8 mouse cellular contexts compared by ENCODE assay signal in the genomic region with DNA sequence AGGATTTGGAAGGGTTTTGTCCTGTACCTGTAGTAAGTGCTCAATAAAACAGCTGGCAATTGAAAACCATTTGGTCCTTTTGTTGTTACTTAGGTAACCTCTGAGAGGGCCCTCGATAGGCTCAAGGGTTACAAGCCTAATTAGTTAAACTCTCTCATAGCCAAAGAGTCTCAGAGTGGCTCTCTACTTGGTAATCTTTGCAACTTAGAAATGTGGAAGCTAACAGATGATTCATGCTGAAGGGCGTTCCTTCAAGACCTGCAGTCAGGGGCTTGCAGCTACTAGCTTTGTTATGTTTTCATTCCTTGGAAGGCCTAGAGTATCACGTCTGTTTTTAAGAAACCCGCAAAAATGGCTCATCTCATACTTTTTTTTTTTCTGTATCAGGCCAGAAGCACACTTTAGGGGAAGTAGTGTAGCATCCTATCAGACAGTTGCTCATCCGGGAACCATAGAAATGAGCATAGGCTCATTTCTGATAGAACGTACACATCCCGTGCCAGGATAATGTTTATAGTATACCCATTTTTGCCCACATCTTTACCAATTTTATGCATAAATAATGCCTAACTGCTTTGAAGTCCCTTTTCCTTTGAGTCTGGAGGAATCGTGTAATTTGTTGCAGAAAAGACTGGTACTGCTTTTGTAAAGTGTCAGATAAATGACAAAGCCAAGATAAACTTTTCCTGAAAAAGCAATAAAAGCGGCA. TPM values are rescaled to one million over a fixed set of nuclear protein-coding genes. Genes with fewer than 3 reads are reported as not detected.
DNase-seq lines count a peak whose midpoint lies in the region; ATAC-seq and TF ChIP-seq lines count a peak whose summit lies in the region.

No protein-coding gene starts in this region.

- no peak for DNase-seq in kidney, postnatal 0 days (ENCODE audit: low spot score)
- DNase-seq in kidney, postnatal 25 days: no peak
- no peak for DNase-seq in liver, embryonic 11.5 days (ENCODE audit: low spot score)
- DNase-seq in T-cell, adult 2 months (ENCODE audit: low spot score): no peak
- no peak for DNase-seq in left cerebral cortex, postnatal 36 days (ENCODE audit: low spot score in 2 of 2)
- DNase-seq in embryo, embryonic 11 days: no peak

- no peaks in the 10 kb centered on the region for H3K9me3 ChIP-seq in kidney, postnatal 0 days (replicated peaks; ENCODE audit: low read length)
- H3K9me3 ChIP-seq in liver, embryonic 11.5 days (ENCODE audit: control insufficient read depth, low read length): no peaks in the 10 kb centered on the region
- H3K9me3 ChIP-seq in neural tube, embryonic 14.5 days (ENCODE audit: control insufficient read depth, low read length): no peaks in the 10 kb centered on the region

- no peak for TF ChIP-seq CTCF in kidney, postnatal 0 days (IDR thresholded peaks at IDR 0.05; ENCODE audit: low read depth)

- no peaks in the 10 kb centered on the region for H3K4me1 ChIP-seq in kidney, postnatal 0 days (replicated peaks; ENCODE audit: insufficient read depth, low read length)
- peaks cover 6% of the 10 kb centered on the region for H3K4me1 ChIP-seq in liver, embryonic 11.5 days (replicated peaks; ENCODE audit: control insufficient read depth, insufficient read depth, low read length)
- peaks cover 8% of the 10 kb centered on the region; the same call in 1 of the 2 replicates for H3K4me1 ChIP-seq in neural tube, embryonic 14.5 days (ENCODE audit: control insufficient read depth, insufficient read depth, low read length)

- H3K4me2 ChIP-seq in kidney, postnatal 0 days (ENCODE audit: low read length): peak overlapping the region; percentile 86
- peak overlapping the region; percentile 78 for H3K4me2 ChIP-seq in liver, embryonic 11.5 days
- H3K4me2 ChIP-seq in neural tube, embryonic 14.5 days (ENCODE audit: low read depth, low read length): peak overlapping the region; percentile 46

- H3K27me3 ChIP-seq in kidney, postnatal 0 days (ENCODE audit: insufficient read depth, low read length): no peaks in the 10 kb centered on the region
- H3K27me3 ChIP-seq in liver, embryonic 11.5 days (replicated peaks; ENCODE audit: control insufficient read depth, insufficient read depth, low read length): no peaks in the 10 kb centered on the region
- no peaks in the 10 kb centered on the region for H3K27me3 ChIP-seq in neural tube, embryonic 14.5 days (ENCODE audit: control insufficient read depth, insufficient read depth, low read length)

- 66% methylated on average over 9 of the region's 9 CpGs for WGBS in kidney, postnatal 0 days
- 61% methylated on average over 9 of the region's 9 CpGs for WGBS in liver, embryonic 11.5 days
- 77% methylated on average over 9 of the region's 9 CpGs for whole genome bisulfite sequencing in neural tube, embryonic 14.5 days

- peak overlapping the region; percentile 78; the same call in 1 of the 2 replicates for H3K9ac ChIP-seq in kidney, postnatal 0 days (ENCODE audit: low read depth, low read length)
- H3K9ac ChIP-seq in liver, embryonic 11.5 days (ENCODE audit: low read depth, low read length): peak overlapping the region; percentile 93
- peak overlapping the region; percentile 92 for H3K9ac ChIP-seq in neural tube, embryonic 14.5 days (replicated peaks; ENCODE audit: low read depth, low read length)

- no peak for ATAC-seq in kidney, postnatal 0 days (replicated peaks; ENCODE audit: low FRiP score, low read depth)
- ATAC-seq in erythroblast, adult 5-6 weeks (replicated peaks; ENCODE audit: low FRiP score, poor library complexity, severe bottlenecking): 0 out of 2 replicates have a peak, but pooled peaks have one; percentile 12
- no peak for ATAC-seq in liver, embryonic 11.5 days (replicated peaks; ENCODE audit: low FRiP score)
- ATAC-seq in neural tube, embryonic 14.5 days (ENCODE audit: low read depth): no peak

- no peak overlapping the region for H3K27ac ChIP-seq in kidney, postnatal 0 days
- H3K27ac ChIP-seq in liver, embryonic 11.5 days (ENCODE audit: low read depth, low read length): no peak overlapping the region; the same call in 1 of the 2 replicates
- H3K27ac ChIP-seq in neural tube, embryonic 14.5 days (ENCODE audit: low read depth, low read length): no peak overlapping the region

- intact Hi-C loops in left cerebral cortex, postnatal 36 days (cut with DNase I): no loop called here

- peak overlapping the region; percentile 69 for H3K4me3 ChIP-seq in kidney, postnatal 0 days (replicated peaks; ENCODE audit: low read depth, low read length)
- H3K4me3 ChIP-seq in liver, embryonic 11.5 days (ENCODE audit: low read depth, low read length): peak overlapping the region; percentile 85
- H3K4me3 ChIP-seq in neural tube, embryonic 14.5 days (ENCODE audit: low read depth, low read length): peak overlapping the region; percentile 81

- H3K36me3 ChIP-seq in kidney, postnatal 0 days (ENCODE audit: insufficient read depth, low read length): no peaks in the 10 kb centered on the region
- H3K36me3 ChIP-seq in liver, embryonic 11.5 days (ENCODE audit: control insufficient read depth, insufficient read depth, low read length): no peaks in the 10 kb centered on the region
- no peaks in the 10 kb centered on the region; the same call in 1 of the 2 replicates for H3K36me3 ChIP-seq in neural tube, embryonic 14.5 days (ENCODE audit: control insufficient read depth, insufficient read depth, low read length)

RNA-seq across cellular contexts. Expression of a gene that starts 2.6 kb away (rescaled TPM):
- 20.0 and 20.1 TPM in 2 replicates for polyA plus RNA-seq in kidney, postnatal 0 days (2015; fragmentation: Nextera tagmentation; extraction: Ambion mirVana)
- total RNA-seq in erythroblast, adult 5-6 weeks (2015; ENCODE audit: low replicate concordance): 7.7 and 7.9 TPM in 2 replicates
- total RNA-seq in erythroblast, adult 5-6 weeks (2017; ENCODE audit: low replicate concordance): 2.0 and 4.3 TPM in 2 replicates
- polyA plus RNA-seq in liver, embryonic 11.5 days (2014; fragmentation: Nextera tagmentation; extraction: Ambion mirVana): 18.0 and 19.0 TPM in 2 replicates
- 51.5 and 53.6 TPM in 2 replicates for polyA plus RNA-seq in neural tube, embryonic 14.5 days (2014; fragmentation: Nextera tagmentation; extraction: Ambion mirVana)
- 10 to 100 TPM; 33.4 to 42.4 TPM for total RNA-seq in left cerebral cortex, postnatal 36 days (2021)

RNA-seq across cellular contexts. Expression of a gene that starts 9.6 kb away (rescaled TPM):
- 13.3 and 13.5 TPM in 2 replicates for polyA plus RNA-seq in kidney, postnatal 0 days (2015; fragmentation: Nextera tagmentation; extraction: Ambion mirVana)
- total RNA-seq in erythroblast, adult 5-6 weeks (2015; ENCODE audit: low replicate concordance): 1.3 and 2.3 TPM in 2 replicates
- 0.26 and 0.70 TPM in 2 replicates for total RNA-seq in erythroblast, adult 5-6 weeks (2017; ENCODE audit: low replicate concordance)
- polyA plus RNA-seq in liver, embryonic 11.5 days (2014; fragmentation: Nextera tagmentation; extraction: Ambion mirVana): 1.0 and 1.9 TPM in 2 replicates
- polyA plus RNA-seq in neural tube, embryonic 14.5 days (2014; fragmentation: Nextera tagmentation; extraction: Ambion mirVana): 0.71 and 1.2 TPM in 2 replicates
- 10 to 100 TPM in 1 of 2 experiments, 1 to 10 TPM in 1; 9.9 to 14.0 TPM for total RNA-seq in left cerebral cortex, postnatal 36 days (2021)
